Mouse (Mus musculus) stomach, postnatal 0 days (tissue): ENCODE data around the gene Fgfr2.

Experiments
- CTCF ChIP-seq: IDR thresholded peaks from 2 replicates; pipeline ENCODE4 v1.5.1; 2016; ENCODE audit warnings: antibody characterized with exemption, low read depth, mild to moderate bottlenecking, moderate library complexity
- EP300 ChIP-seq: optimal IDR thresholded peaks from 2 replicates; pipeline ENCODE3; 2016; ENCODE audit warnings: antibody characterized with exemption

- no peak for TF ChIP-seq CTCF
- TF ChIP-seq EP300: no peak
Observed at GRCm38 (mm10) chr7:132875391-132876086, 247.6 kb downstream of the Fgfr2 start.
